Mouse (Mus musculus): ENCODE results near the gene Ctxn1.

DNA sequence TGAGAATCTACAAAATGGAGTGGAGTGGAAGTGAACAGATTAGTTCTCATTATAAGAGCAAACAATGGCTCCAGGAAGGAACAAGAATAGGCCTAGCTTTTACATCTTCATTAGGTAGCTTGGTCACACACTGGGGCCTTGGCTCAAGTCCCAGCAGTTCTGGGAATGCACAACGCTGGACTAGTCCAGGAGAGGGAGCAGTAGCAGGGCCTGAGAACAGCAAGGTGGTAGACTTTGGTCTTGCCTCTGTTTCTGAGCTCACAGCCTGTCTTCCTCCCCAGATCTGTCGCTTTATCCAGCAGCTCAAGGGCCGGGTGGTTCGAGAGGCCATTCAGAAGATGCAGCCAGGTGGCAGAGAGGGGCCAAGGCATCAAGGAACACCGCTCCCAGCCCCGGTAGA lies 5.1 kb downstream of the Ctxn1 start:
- TF ChIP-seq CTCF (IDR thresholded peaks at IDR 0.05; ENCODE audit: extremely low read depth, insufficient read length, insufficient replicate concordance, low read depth, low read length) (no peak), POLR2A (IDR thresholded peaks at IDR 0.05; ENCODE audit: low read depth, low read length) (no peak)

Data from small intestine, adult 2 months (tissue).